Mouse (Mus musculus) liver, embryonic 14.5 days (tissue): ENCODE measurements around the gene Snrpa1. TPM values are rescaled to one million over a fixed set of nuclear protein-coding genes. Genes with fewer than 3 reads are reported as not detected.

ENCODE experiments used
- ATAC-seq: fragments of 200-750 bp; cut with Nextera tagmentation; 2 replicates; pipeline ENCODE4 v1.8.0; 2017; ENCODE audit warnings: moderate number of reproducible peaks, mild to moderate bottlenecking, moderate library complexity; ENCODE audit not compliant: insufficient read depth
- DNase-seq, 3 experiments: peaks; one replicate each; pipeline ENCODE4 v3.0.0-alpha.2; 2012 to 2013; ENCODE audit warnings: low read depth in 3 of 3, low spot score in 3 of 3
- H3K27ac ChIP-seq: fragments of 300-500 bp; sonication (generic); 2 replicates; pipeline ENCODE4 v1.5.1; 2014; ENCODE audit warnings: moderate library complexity, mild to moderate bottlenecking, control low read depth, inconsistent platforms
- H3K27me3 ChIP-seq: fragments of 300-500 bp; sonication (generic); 2 replicates; pipeline ENCODE4 v1.6.1; 2014; ENCODE audit warnings: mild to moderate bottlenecking, low read length, moderate library complexity; ENCODE audit not compliant: control insufficient read depth, insufficient read depth
- H3K36me3 ChIP-seq: fragments of 300-500 bp; sonication (generic); replicated peaks from 2 replicates; pipeline ENCODE4 v1.6.1; 2014; ENCODE audit warnings: low read depth; ENCODE audit not compliant: control insufficient read depth, insufficient read depth
- H3K4me1 ChIP-seq, 2 experiments: fragments of 200-500 bp in 1 of 2; fragments of 300-500 bp in 1 of 2; sonication (generic) in 1 of 2; replicated peaks; 2 replicates each; pipeline ENCODE4 v1.6.1; 2012 to 2014; ENCODE audit warnings: antibody characterized with exemption in 1 of 2, inconsistent platforms in 1 of 2, low read length in 1 of 2; ENCODE audit not compliant: control insufficient read depth in 2 of 2, insufficient read depth in 2 of 2
- H3K4me2 ChIP-seq: fragments of 300-500 bp; sonication (generic); 2 replicates; pipeline ENCODE4 v1.6.1; 2014; ENCODE audit warnings: low read depth, mild to moderate bottlenecking, control low read depth, moderate library complexity
- H3K4me3 ChIP-seq, 2 experiments: fragments of 200-500 bp in 1 of 2; fragments of 300-500 bp in 1 of 2; sonication (generic) in 1 of 2; 2 replicates each; pipeline ENCODE4 v1.5.1; 2012 to 2014; ENCODE audit warnings: low read depth in 2 of 2, low read length in 2 of 2, mild to moderate bottlenecking in 2 of 2, control low read depth in 1 of 2, inconsistent platforms in 1 of 2, moderate library complexity in 1 of 2; ENCODE audit not compliant: insufficient read depth in 1 of 2
- H3K9ac ChIP-seq: fragments of 300-500 bp; sonication (generic); replicated peaks from 2 replicates; pipeline ENCODE4 v1.6.1; 2014; ENCODE audit warnings: mild to moderate bottlenecking, control low read depth, moderate library complexity
- H3K9me3 ChIP-seq: fragments of 300-500 bp; sonication (generic); 2 replicates; pipeline ENCODE4 v1.6.1; 2016; ENCODE audit warnings: low read length, mixed read lengths; ENCODE audit not compliant: control insufficient read depth
- CTCF ChIP-seq: IDR thresholded peaks from 2 replicates; pipeline ENCODE4 v1.5.1; 2016; ENCODE audit warnings: antibody characterized with exemption, low read depth, control low read depth
- EP300 ChIP-seq: IDR thresholded peaks from 2 replicates; pipeline ENCODE4 v1.6.1; 2016; ENCODE audit warnings: antibody characterized with exemption, low read depth
- WGBS: fragments of 180-500 bp; shearing (Covaris S2); extraction: QIAGEN DNeasy Blood & Tissue Kit; methylation state at CpG from one replicate; pipeline ENCODE4 v1.1.7; 2014; ENCODE audit not compliant: insufficient replicate concordance; 5-methylcytosine and 5-hydroxymethylcytosine counted together
- polyA plus RNA-seq, 2 experiments: library from polyadenylated mRNA; depleted of rRNA in 1 of 2; stranded (reverse) in 1 of 2; unstranded in 1 of 2; fragments of >200 nt; fragmentation: Nextera tagmentation in 1 of 2; extraction: Ambion mirVana in 1 of 2; gene quantifications; 2 replicates each; pipeline versions ENCODE4 v1.2.1 to v1.2.3; 2012 to 2014

Snrpa1 gene
- polyA plus RNA-seq, 2 experiments, result 43.9 to 88.4 TPM

- Histone ChIP-seq H3K27me3 (no peaks in the 10 kb centered on the region; the same call in 1 of the 2 replicates), H3K36me3 (no peaks in the 10 kb centered on the region), H3K9me3 (no peaks in the 10 kb centered on the region), H3K9ac (peak overlapping the region; percentile 84), H3K4me2 (peak overlapping the region; percentile 75), H3K4me1 (peaks cover 43 to 45% of the 10 kb centered on the region in 2 experiments), H3K27ac (peak overlapping the region; percentile 73), H3K4me3 (peak overlapping the region; percentile 77 to 88)
- TF ChIP-seq CTCF, result no peak
- TF ChIP-seq EP300, result no peak
- ATAC-seq (no peak), DNase-seq (no peak)
- 65% methylated on average over 10 of the region's 10 CpGs for WGBS
These were observed 52.4 kb downstream of the Snrpa1 start for GRCm38 (mm10) chr7:66111211-66111610.

GRCm38 (mm10) chr7:66113561-66113960 is 54.8 kb downstream of the Snrpa1 start:
- Histone ChIP-seq H3K4me1 (peaks cover 55 to 57% of the 10 kb centered on the region in 2 experiments), H3K9me3 (no peaks in the 10 kb centered on the region), H3K27me3 (no peaks in the 10 kb centered on the region), H3K9ac (peak overlapping the region; percentile 55), H3K36me3 (0 out of 2 replicates have a peak, but pooled peaks cover 2% of the 10 kb centered on the region), H3K27ac (peak overlapping the region; percentile 78), H3K4me3 (peak overlapping the region; percentile 35 to 40), H3K4me2 (peak overlapping the region; percentile 75)
- no peak for TF ChIP-seq CTCF
- peak; percentile 87 for TF ChIP-seq EP300
- ATAC-seq, result peak; percentile 69
- WGBS, result 17% methylated on average over 3 of the region's 3 CpGs
- DNase-seq, result peak; percentile 69 to 72 (median 70)

- H3K27me3 ChIP-seq, result no peaks in the 10 kb centered on the region
These were observed 57.1 kb downstream of the Snrpa1 start for GRCm38 (mm10) chr7:66115821-66116343.

DNA sequence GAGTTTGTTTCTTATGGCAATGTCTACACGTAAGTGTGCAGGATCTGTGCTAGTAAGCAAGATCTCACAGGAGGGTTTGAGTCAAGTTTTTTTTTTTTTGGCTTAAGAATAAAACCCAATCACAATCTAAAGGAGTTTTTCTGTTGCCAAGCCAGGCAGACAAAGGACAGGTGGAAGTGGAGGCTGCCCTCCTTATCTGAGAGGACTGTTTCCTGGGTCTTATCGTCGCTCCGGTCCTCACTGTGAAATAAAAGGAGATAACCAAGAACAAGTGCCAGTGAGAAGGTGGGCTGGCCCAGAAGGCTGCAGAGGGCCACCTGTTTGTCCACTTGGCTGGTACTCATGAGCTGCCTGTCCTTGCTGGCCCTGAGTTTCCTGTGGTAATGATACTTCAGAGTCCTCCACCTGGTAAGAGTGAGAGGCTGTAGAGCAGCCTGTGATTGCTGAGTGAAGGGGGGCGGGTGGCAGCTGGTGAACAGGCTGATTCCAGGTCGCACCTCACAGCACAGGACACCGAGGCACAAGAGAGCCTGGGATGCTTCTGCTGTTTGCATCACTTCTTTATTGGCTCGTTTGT is 58.2 kb downstream of the Snrpa1 start:
- WGBS, result 37% methylated on average over 8 of the region's 8 CpGs
- DNase-seq (no peak), ATAC-seq (no peak)
- H3K36me3 ChIP-seq, result 0 out of 2 replicates have a peak, but pooled peaks cover 2% of the 10 kb centered on the region
- H3K9ac ChIP-seq, result no peak overlapping the region
- H3K27ac ChIP-seq, result no peak overlapping the region
- H3K4me2 ChIP-seq, result peak overlapping the region; percentile 75
- H3K9me3 ChIP-seq, result no peaks in the 10 kb centered on the region
- H3K4me3 ChIP-seq, result no peak overlapping the region
- no peaks in the 10 kb centered on the region for H3K27me3 ChIP-seq
- TF ChIP-seq CTCF, result no peak
- TF ChIP-seq EP300, result no peak
- H3K4me1 ChIP-seq, result peaks cover 61 to 65% of the 10 kb centered on the region in 2 experiments

More at GRCm38 (mm10) chr7:66115821-66116343, 57.1 kb downstream of the Snrpa1 start:
- peaks cover 60 to 65% of the 10 kb centered on the region in 2 experiments for H3K4me1 ChIP-seq
- no peak for ATAC-seq
- H3K27ac ChIP-seq, result peak overlapping the region; percentile 42; the same call in 1 of the 2 replicates
- no peak for DNase-seq
- H3K4me2 ChIP-seq, result peak overlapping the region; percentile 75
- 38% methylated on average over 11 of the region's 11 CpGs for WGBS
- 0 out of 2 replicates have a peak, but pooled peaks cover 2% of the 10 kb centered on the region for H3K36me3 ChIP-seq
- H3K9me3 ChIP-seq, result no peaks in the 10 kb centered on the region
- peak overlapping the region; percentile 48 for H3K9ac ChIP-seq
- peak overlapping the region in 1 of 2 experiments; percentile 26; a peak in 2 of 4 replicates for H3K4me3 ChIP-seq
- no peak for TF ChIP-seq EP300
- no peak for TF ChIP-seq CTCF

- Histone ChIP-seq H3K4me2 (no peak overlapping the region), H3K9ac (0 out of 2 replicates have a peak overlapping the region, but pooled peaks have one; percentile 21), H3K9me3 (no peaks in the 10 kb centered on the region), H3K4me1 (peaks cover 55 to 56% of the 10 kb centered on the region in 2 experiments), H3K27me3 (no peaks in the 10 kb centered on the region), H3K27ac (no peak overlapping the region; the same call in 1 of the 2 replicates), H3K4me3 (no peak overlapping the region), H3K36me3 (0 out of 2 replicates have a peak, but pooled peaks cover 2% of the 10 kb centered on the region)
- ATAC-seq (no peak), DNase-seq (no peak)
- WGBS, result 39% methylated on average over 3 of the region's 3 CpGs
- no peak for TF ChIP-seq CTCF
- TF ChIP-seq EP300, result no peak
These were observed 59.2 kb downstream of the Snrpa1 start for GRCm38 (mm10) chr7:66118046-66118445.
